Mouse (Mus musculus) kidney, adult 2 months (tissue): ENCODE measurements around the gene Zan.

Experiments
- CTCF ChIP-seq: fragments of 200-500 bp; conservative IDR thresholded peaks from 2 replicates; pipeline ENCODE4 v1.5.1; 2011; ENCODE audit warnings: low read depth, mild to moderate bottlenecking, control low read depth, low read length, moderate library complexity, mixed read lengths; ENCODE audit not compliant: insufficient read depth, insufficient read length
- POLR2A ChIP-seq: fragments of 200-500 bp; IDR thresholded peaks from one replicate; pipeline ENCODE4 v1.6.1; 2011; ENCODE audit warnings: low read depth, low read length, control low read depth

DNA sequence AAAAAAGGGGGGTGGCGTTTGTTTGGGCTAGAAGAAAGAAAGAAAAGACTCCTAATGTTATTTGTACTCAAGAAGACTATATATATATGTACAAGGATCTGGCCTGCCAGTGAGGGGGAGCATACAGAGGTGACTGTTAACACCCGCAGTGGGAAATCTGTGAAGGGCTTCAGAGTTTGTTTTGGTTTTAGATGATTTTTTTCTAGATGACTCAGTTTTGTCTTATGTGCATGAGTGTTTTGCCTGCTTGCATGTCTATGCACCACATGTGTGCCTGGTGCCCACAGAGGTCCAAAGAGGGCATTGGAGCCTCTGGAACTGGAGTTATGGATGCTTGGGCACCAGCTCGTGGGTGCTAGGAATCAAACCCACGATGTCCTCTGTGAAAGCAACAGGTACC, 129.9 kb downstream of the Zan start:
- TF ChIP-seq CTCF, result no peak
- no peak for TF ChIP-seq POLR2A
